Comparison of ENCODE assay signal across 1 mouse cellular context in the genomic region with DNA sequence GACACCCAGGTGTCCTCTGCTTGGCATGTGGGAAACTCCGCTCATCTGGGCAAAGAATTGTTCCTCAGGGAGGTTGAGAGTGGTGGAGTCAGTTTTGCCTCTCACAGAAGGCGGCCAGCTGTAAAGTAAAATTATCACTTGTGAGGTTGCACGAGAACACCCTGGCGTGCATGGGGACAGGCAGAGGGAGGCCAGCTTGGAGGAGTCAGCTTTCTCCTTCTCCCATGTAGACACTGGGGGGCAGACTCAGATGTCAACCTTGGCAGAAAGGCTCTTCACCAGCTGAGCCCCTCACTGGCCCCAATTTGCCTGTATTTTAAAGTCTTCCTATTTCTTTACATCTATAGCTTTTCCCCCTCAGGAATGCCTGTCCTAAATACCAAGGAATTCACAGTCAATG.
TF ChIP-seq lines count a peak whose summit lies in the region.

No protein-coding gene starts in this region.

TF ChIP-seq in CH12.LX, 34 proteins besides CTCF, POLR2A, EP300 and RAD21 (continued from another document):
- no peak for TF ChIP-seq ZKSCAN1 (IDR thresholded peaks at IDR 0.05; ENCODE audit: borderline replicate concordance, low read depth, low read length)
- TF ChIP-seq JUND (conservative IDR thresholded peaks at IDR 0.05; ENCODE audit: low read depth, low read length) = no peak
- no peak for TF ChIP-seq KAT2A (IDR thresholded peaks at IDR 0.05; ENCODE audit: insufficient replicate concordance, low read length)
- no peak for TF ChIP-seq SIN3A (IDR thresholded peaks at IDR 0.05; ENCODE audit: low read length)
- no peak for TF ChIP-seq MAX (IDR thresholded peaks at IDR 0.05; ENCODE audit: low read length)
- no peak for TF ChIP-seq ELF1 (IDR thresholded peaks at IDR 0.05; ENCODE audit: low read depth, low read length)
- no peak for TF ChIP-seq E2F4 (IDR thresholded peaks at IDR 0.05; ENCODE audit: insufficient replicate concordance, low read depth, low read length)
- TF ChIP-seq MAFK (IDR thresholded peaks at IDR 0.05; ENCODE audit: insufficient replicate concordance, low read length) = no peak
- no peak for TF ChIP-seq BHLHE40 (IDR thresholded peaks at IDR 0.05; ENCODE audit: low read depth, low read length)
- TF ChIP-seq UBTF (IDR thresholded peaks at IDR 0.05; ENCODE audit: low read depth, low read length) = no peak
TF ChIP-seq in CH12.LX: peak in this region for 0.
